Mouse (Mus musculus) embryonic facial prominence, embryonic 12.5 days (tissue): ENCODE measurements around the gene Dgcr2. TPM values are rescaled to one million over a fixed set of nuclear protein-coding genes. Genes with fewer than 3 reads are reported as not detected.

Experiments used
- ATAC-seq: fragments of 200-750 bp; cut with Nextera tagmentation; 2 replicates; pipeline ENCODE4 v1.8.0; 2017; ENCODE audit not compliant: insufficient number of reproducible peaks, insufficient read depth, low FRiP score, low TSS enrichment
- H3K27ac ChIP-seq: fragments of 300-500 bp; sonication (generic); 2 replicates; pipeline ENCODE4 v1.5.1; 2016; ENCODE audit warnings: mild to moderate bottlenecking
- H3K27me3 ChIP-seq: fragments of 300-500 bp; sonication (generic); 2 replicates; pipeline ENCODE4 v1.6.1; 2016; ENCODE audit warnings: mild to moderate bottlenecking, moderate library complexity
- H3K36me3 ChIP-seq: fragments of 300-500 bp; sonication (generic); 2 replicates; pipeline ENCODE4 v1.6.1; 2016; ENCODE audit warnings: mild to moderate bottlenecking
- H3K4me1 ChIP-seq: fragments of 300-500 bp; sonication (generic); 2 replicates; pipeline ENCODE4 v1.6.1; 2016
- H3K4me2 ChIP-seq: fragments of 300-500 bp; sonication (generic); replicated peaks from 2 replicates; pipeline ENCODE4 v1.6.1; 2016; ENCODE audit warnings: mild to moderate bottlenecking, moderate library complexity
- H3K4me3 ChIP-seq: fragments of 300-500 bp; sonication (generic); 2 replicates; pipeline ENCODE4 v1.5.1; 2016; ENCODE audit warnings: mild to moderate bottlenecking
- H3K9ac ChIP-seq: fragments of 300-500 bp; sonication (generic); 2 replicates; pipeline ENCODE4 v1.6.1; 2016; ENCODE audit warnings: mild to moderate bottlenecking, moderate library complexity
- H3K9me3 ChIP-seq: fragments of 300-500 bp; sonication (generic); 2 replicates; pipeline ENCODE4 v1.6.1; 2016; ENCODE audit warnings: mild to moderate bottlenecking, moderate library complexity
- WGBS: fragments of 180-500 bp; shearing (Covaris S2); methylation state at CpG from one replicate; pipeline ENCODE4 v1.1.7; 2016; 5-methylcytosine and 5-hydroxymethylcytosine counted together
- polyA plus RNA-seq: library from polyadenylated mRNA; unstranded; fragments of >200 nt; fragmentation: Nextera tagmentation; extraction: Ambion mirVana; gene quantifications from 2 replicates; pipeline ENCODE4 v1.2.1, GENCODE M21; 2016

Gene Dgcr2
- polyA plus RNA-seq, 1 experiment from 2014 or later: 105 TPM

GRCm38 (mm10) chr16:17794047-17794446, 104.3 kb downstream of the Dgcr2 start:
- peaks cover 17% of the 10 kb centered on the region for H3K4me1 ChIP-seq
- peaks cover 8% of the 10 kb centered on the region for H3K27me3 ChIP-seq
- H3K9me3 ChIP-seq: no peaks in the 10 kb centered on the region
- no peak for ATAC-seq
- WGBS: 90% methylated on average over 4 of the region's 4 CpGs
- H3K27ac ChIP-seq: no peak overlapping the region
- no peak overlapping the region for H3K9ac ChIP-seq
- no peak overlapping the region for H3K4me2 ChIP-seq
- H3K36me3 ChIP-seq: peaks cover 52% of the 10 kb centered on the region
- H3K4me3 ChIP-seq: no peak overlapping the region

- 73% methylated on average over 3 of the region's 3 CpGs for WGBS
- H3K9ac ChIP-seq: no peak overlapping the region
- no peak overlapping the region for H3K27ac ChIP-seq
- peaks cover 6% of the 10 kb centered on the region; the same call in 1 of the 2 replicates for H3K27me3 ChIP-seq
- no peak for ATAC-seq
- peaks cover 59% of the 10 kb centered on the region for H3K36me3 ChIP-seq
- no peaks in the 10 kb centered on the region for H3K9me3 ChIP-seq
- H3K4me2 ChIP-seq: no peak overlapping the region
- peaks cover 13% of the 10 kb centered on the region; the same call in 1 of the 2 replicates for H3K4me1 ChIP-seq
- H3K4me3 ChIP-seq: no peak overlapping the region
These were observed 105.6 kb downstream of the Dgcr2 start for GRCm38 (mm10) chr16:17792728-17793127.

Other genes with a start within 250 kb of the Dgcr2 start
- gene Med15, start 165.7 kb downstream of the Dgcr2 start, polyA plus RNA-seq: 44.5 and 48.2 TPM in 2 replicates
- 92.6 and 94.5 TPM in 2 replicates for gene Klhl22, start 138.9 kb downstream of the Dgcr2 start, polyA plus RNA-seq
- gene Scarf2, start 101.3 kb downstream of the Dgcr2 start, polyA plus RNA-seq: 47.6 and 49.8 TPM in 2 replicates
- 0.47 and 0.70 TPM in 2 replicates for gene B830017H08Rik, start 65.4 kb downstream of the Dgcr2 start, polyA plus RNA-seq
- gene Car15, start 60.2 kb downstream of the Dgcr2 start, polyA plus RNA-seq: 2.6 and 3.3 TPM in 2 replicates
- 0.19 and 0.45 TPM in 2 replicates for gene Gm20518, start 6.9 kb downstream of the Dgcr2 start, polyA plus RNA-seq
- 0.06 TPM in 1 of 2 replicates, not detected in the other for gene Tssk1, start 4.3 kb downstream of the Dgcr2 start, polyA plus RNA-seq
- gene Tssk2, start 75 bp upstream of the Dgcr2 start, polyA plus RNA-seq: 0.12 TPM in 1 of 2 replicates, not detected in the other
- 50.7 and 54.0 TPM in 2 replicates for gene Ess2, start 12.8 kb upstream of the Dgcr2 start, polyA plus RNA-seq
- not detected in 2 replicates for gene Gsc2, start 16.5 kb upstream of the Dgcr2 start, polyA plus RNA-seq
- gene Slc25a1, start 29.7 kb upstream of the Dgcr2 start, polyA plus RNA-seq: 88.5 and 89.5 TPM in 2 replicates
- gene Vpreb2, start 81.9 kb upstream of the Dgcr2 start, polyA plus RNA-seq: not detected in 2 replicates
- gene Dgcr6, start 154.3 kb upstream of the Dgcr2 start, polyA plus RNA-seq: 121 and 129 TPM in 2 replicates
- gene Prodh, start 191.6 kb upstream of the Dgcr2 start, polyA plus RNA-seq: 11.1 and 11.3 TPM in 2 replicates
- 3.1 and 3.4 TPM in 2 replicates for gene Rtn4r, start 229.1 kb upstream of the Dgcr2 start, polyA plus RNA-seq